Mouse (Mus musculus) ovary, postnatal 14 days (tissue): ENCODE data around the gene Tmem82.

Source experiments
- DNase-seq: peaks from one replicate; pipeline ENCODE4 v3.0.0; 2022; ENCODE audit warnings: low spot score

Tmem82 gene

GRCm38 (mm10) chr4:141618565-141619243 is at the start of gene Tmem82:
Gene Tmem82 (minus strand): TSS chr4:141618633.
- no peak for DNase-seq

- DNase-seq, result no peak
These were observed 46.4 kb upstream of the Tmem82 start, which contains the start of gene Plekhm2 for GRCm38 (mm10) chr4:141664799-141665198. Gene Plekhm2 (minus strand): TSS chr4:141664899.

GRCm38 (mm10) chr4:141664011-141664745 is 45.7 kb upstream of the Tmem82 start:
- DNase-seq, result peak; percentile 62

- DNase-seq, result no peak
These were observed 44.9 kb upstream of the Tmem82 start for GRCm38 (mm10) chr4:141663122-141663931.

GRCm38 (mm10) chr4:141660884-141661283 is 42.5 kb upstream of the Tmem82 start:
- DNase-seq, result no peak

GRCm38 (mm10) chr4:141659739-141660138 is 41.3 kb upstream of the Tmem82 start:
- no peak for DNase-seq

GRCm38 (mm10) chr4:141658846-141659484 is 40.5 kb upstream of the Tmem82 start:
- DNase-seq, result no peak

- no peak for DNase-seq
These were observed 38.5 kb upstream of the Tmem82 start for GRCm38 (mm10) chr4:141656932-141657331.

GRCm38 (mm10) chr4:141655908-141656608 is 37.6 kb upstream of the Tmem82 start:
- DNase-seq, result no peak

- no peak for DNase-seq
These were observed 36.1 kb upstream of the Tmem82 start for GRCm38 (mm10) chr4:141654509-141654908.

- DNase-seq, result no peak
These were observed 35.4 kb upstream of the Tmem82 start for GRCm38 (mm10) chr4:141653813-141654212.

- DNase-seq, result no peak
These were observed 34.6 kb upstream of the Tmem82 start for GRCm38 (mm10) chr4:141653044-141653443.

GRCm38 (mm10) chr4:141651944-141652343 is 33.5 kb upstream of the Tmem82 start:
- no peak for DNase-seq

- no peak for DNase-seq
These were observed 32.9 kb upstream of the Tmem82 start for GRCm38 (mm10) chr4:141651286-141651685.

GRCm38 (mm10) chr4:141649244-141649643 is 30.8 kb upstream of the Tmem82 start:
- DNase-seq, result no peak

GRCm38 (mm10) chr4:141648262-141648661 is 29.8 kb upstream of the Tmem82 start:
- DNase-seq, result no peak

- no peak for DNase-seq
These were observed 28.8 kb upstream of the Tmem82 start for GRCm38 (mm10) chr4:141647187-141647586.

- DNase-seq, result no peak
These were observed 27.6 kb upstream of the Tmem82 start for GRCm38 (mm10) chr4:141645988-141646387.

GRCm38 (mm10) chr4:141643118-141643855 is 24.9 kb upstream of the Tmem82 start:
- DNase-seq, result peak; percentile 49

GRCm38 (mm10) chr4:141641961-141642811 is 23.8 kb upstream of the Tmem82 start:
- no peak for DNase-seq
